Mouse (Mus musculus) brain, embryonic 14.5 days (tissue): ENCODE data around the gene Tnxb.

Source experiments
- CTCF ChIP-seq: fragments of 200-500 bp; IDR thresholded peaks from 2 replicates; pipeline ENCODE4 v1.5.1; 2012; ENCODE audit warnings: inconsistent platforms, mild to moderate bottlenecking, moderate library complexity, borderline replicate concordance; ENCODE audit not compliant: insufficient read depth, insufficient read length; ENCODE audit errors: extremely low read depth
- POLR2A ChIP-seq: fragments of 200-500 bp; IDR thresholded peaks from 2 replicates; pipeline ENCODE4 v1.6.1; 2012; ENCODE audit warnings: mild to moderate bottlenecking, inconsistent platforms, borderline replicate concordance; ENCODE audit not compliant: poor library complexity, insufficient read depth, insufficient read length, severe bottlenecking; ENCODE audit errors: extremely low read depth

GRCm38 (mm10) chr17:34688889-34689288, 18.6 kb downstream of the Tnxb start:
- TF ChIP-seq CTCF = no peak
- no peak for TF ChIP-seq POLR2A
